Mouse (Mus musculus): ENCODE measurements around the gene Crtc3. TPM values are rescaled to one million over a fixed set of nuclear protein-coding genes. Genes with fewer than 3 reads are reported as not detected.

Crtc3 gene
- polyA plus RNA-seq, 1 experiment from 2014 or later: 16.1 TPM

DNA sequence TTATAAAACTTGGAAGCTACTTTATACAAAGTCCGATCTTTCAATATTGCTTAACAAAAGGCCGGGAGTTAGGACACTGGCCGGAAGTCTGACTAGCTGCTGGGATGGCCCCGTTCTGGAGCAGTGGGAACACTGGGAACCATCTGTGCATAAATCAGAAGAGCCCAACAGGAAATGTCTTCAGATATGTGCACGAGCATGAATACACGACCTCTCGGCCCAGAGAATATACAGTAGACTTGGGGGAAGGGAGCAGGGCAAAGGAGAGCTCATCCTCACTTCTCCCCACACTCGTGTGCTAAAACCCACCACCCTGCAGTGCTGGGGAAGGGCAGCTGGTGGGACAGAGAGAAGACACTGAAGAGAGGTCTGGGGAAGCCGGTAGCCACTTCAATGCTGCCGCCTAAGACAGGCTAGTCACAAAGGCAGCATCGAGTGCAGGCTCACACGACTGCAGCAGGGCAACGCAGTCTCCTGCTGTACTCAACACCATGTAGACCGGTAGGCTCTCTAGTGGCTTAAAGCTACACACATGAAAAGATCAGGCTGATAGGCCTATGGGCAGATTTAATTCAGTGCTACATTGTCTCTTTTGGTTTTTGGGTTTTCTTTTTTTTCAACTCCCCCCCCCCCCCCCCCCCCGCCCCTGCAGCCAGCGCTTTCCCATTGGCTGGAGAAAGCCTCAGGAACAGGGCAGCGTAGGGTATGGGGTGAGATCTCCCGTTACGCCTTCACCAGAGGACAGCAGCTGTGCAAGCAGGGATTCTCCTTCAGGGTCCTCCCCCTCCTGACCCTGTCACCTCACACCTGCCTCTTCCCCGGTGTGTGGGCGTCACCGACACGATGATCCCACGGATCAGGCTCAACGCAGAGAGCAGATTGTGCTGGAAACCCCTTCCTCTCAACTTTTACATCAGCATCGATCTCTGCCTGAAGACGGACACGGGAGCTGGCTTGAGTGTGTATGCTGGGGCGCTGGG lies 101.7 kb downstream of the Crtc3 start:
- H3K9ac ChIP-seq (ENCODE audit: low read depth, low read length): no peak overlapping the region
- H3K4me2 ChIP-seq (ENCODE audit: low read length): peak overlapping the region; percentile 12; the same call in 1 of the 2 replicates
- peaks cover 31% of the 10 kb centered on the region for H3K36me3 ChIP-seq (ENCODE audit: control insufficient read depth, insufficient read depth, low read length)
- no peak overlapping the region for H3K27ac ChIP-seq (ENCODE audit: low read depth, low read length)
- ATAC-seq: 0 out of 2 replicates have a peak, but pooled peaks have one; percentile 2
- WGBS: 33% methylated on average over 28 of the region's 29 CpGs
- H3K9me3 ChIP-seq (ENCODE audit: control insufficient read depth, low read length): no peaks in the 10 kb centered on the region
- H3K4me1 ChIP-seq (ENCODE audit: control insufficient read depth, insufficient read depth, low read depth, low read length): peaks cover 6% of the 10 kb centered on the region; the same call in 1 of the 2 replicates
- H3K27me3 ChIP-seq (replicated peaks; ENCODE audit: control insufficient read depth, insufficient read depth, low read length): no peaks in the 10 kb centered on the region
- no peak overlapping the region for H3K4me3 ChIP-seq (ENCODE audit: low read length)

DNA sequence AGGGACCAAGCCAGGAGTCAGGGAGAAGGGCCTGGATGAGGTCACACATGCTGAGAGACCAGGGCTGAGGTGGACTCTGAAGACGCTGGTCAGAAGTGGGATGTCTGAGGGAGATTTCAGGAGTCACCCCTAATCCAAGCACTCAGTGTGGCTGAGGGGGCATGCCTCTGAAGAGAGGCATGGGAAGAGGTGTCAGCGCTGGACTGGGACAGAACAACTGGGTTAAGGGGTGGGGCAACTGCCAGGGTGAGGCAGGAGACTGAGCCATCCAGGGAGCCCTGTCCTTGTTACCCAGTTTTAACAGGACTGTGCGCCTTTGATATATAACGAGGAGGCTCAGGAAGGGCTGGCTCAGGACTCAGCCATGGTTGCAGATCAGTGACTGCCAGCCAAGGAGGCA lies 102.5 kb downstream of the Crtc3 start:
- no peaks in the 10 kb centered on the region for H3K27me3 ChIP-seq (replicated peaks; ENCODE audit: control insufficient read depth, insufficient read depth, low read length)
- ATAC-seq: no peak
- WGBS: 82% methylated on average over 4 of the region's 4 CpGs

DNA sequence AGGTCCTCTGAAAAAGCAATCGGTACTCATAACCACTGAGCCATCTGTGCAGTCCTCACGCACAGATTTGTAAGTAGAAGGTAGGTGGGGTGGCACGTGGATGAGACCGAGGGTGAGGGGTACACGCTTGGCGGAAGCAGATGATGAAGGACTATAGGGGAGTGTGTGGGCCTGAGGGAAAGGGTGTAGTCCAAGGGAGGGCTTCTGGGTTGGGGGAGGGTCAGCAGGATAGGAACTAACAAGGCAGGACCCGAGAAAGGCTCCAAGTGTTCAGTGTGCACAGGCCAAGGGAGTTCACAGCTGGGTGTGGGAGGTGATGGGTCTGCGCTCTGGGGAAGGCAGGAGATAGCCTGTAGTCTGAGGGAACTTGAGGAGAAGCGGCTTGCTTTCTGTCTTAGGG lies 103.3 kb downstream of the Crtc3 start:
- no peaks in the 10 kb centered on the region for H3K27me3 ChIP-seq (replicated peaks; ENCODE audit: control insufficient read depth, insufficient read depth, low read length)
- peaks cover 17% of the 10 kb centered on the region for H3K36me3 ChIP-seq (ENCODE audit: control insufficient read depth, insufficient read depth, low read length)
- H3K9ac ChIP-seq (ENCODE audit: low read depth, low read length): no peak overlapping the region
- H3K27ac ChIP-seq (ENCODE audit: low read depth, low read length): no peak overlapping the region
- H3K4me2 ChIP-seq (ENCODE audit: low read length): no peak overlapping the region
- H3K4me3 ChIP-seq (ENCODE audit: low read length): no peak overlapping the region
- H3K4me1 ChIP-seq (ENCODE audit: control insufficient read depth, insufficient read depth, low read depth, low read length): peaks cover 6% of the 10 kb centered on the region; the same call in 1 of the 2 replicates
- WGBS: 87% methylated on average over 9 of the region's 9 CpGs
- no peaks in the 10 kb centered on the region for H3K9me3 ChIP-seq (ENCODE audit: control insufficient read depth, low read length)
- ATAC-seq: no peak

More for the DNA sequence above, 102.5 kb downstream of the Crtc3 start:
- no peak overlapping the region for H3K4me2 ChIP-seq (ENCODE audit: low read length)
- peaks cover 25% of the 10 kb centered on the region for H3K36me3 ChIP-seq (ENCODE audit: control insufficient read depth, insufficient read depth, low read length)
- H3K4me3 ChIP-seq (ENCODE audit: low read length): no peak overlapping the region
- H3K4me1 ChIP-seq (ENCODE audit: control insufficient read depth, insufficient read depth, low read depth, low read length): peaks cover 6% of the 10 kb centered on the region; the same call in 1 of the 2 replicates
- no peak overlapping the region for H3K9ac ChIP-seq (ENCODE audit: low read depth, low read length)
- H3K27ac ChIP-seq (ENCODE audit: low read depth, low read length): no peak overlapping the region
- H3K9me3 ChIP-seq (ENCODE audit: control insufficient read depth, low read length): no peaks in the 10 kb centered on the region

DNA sequence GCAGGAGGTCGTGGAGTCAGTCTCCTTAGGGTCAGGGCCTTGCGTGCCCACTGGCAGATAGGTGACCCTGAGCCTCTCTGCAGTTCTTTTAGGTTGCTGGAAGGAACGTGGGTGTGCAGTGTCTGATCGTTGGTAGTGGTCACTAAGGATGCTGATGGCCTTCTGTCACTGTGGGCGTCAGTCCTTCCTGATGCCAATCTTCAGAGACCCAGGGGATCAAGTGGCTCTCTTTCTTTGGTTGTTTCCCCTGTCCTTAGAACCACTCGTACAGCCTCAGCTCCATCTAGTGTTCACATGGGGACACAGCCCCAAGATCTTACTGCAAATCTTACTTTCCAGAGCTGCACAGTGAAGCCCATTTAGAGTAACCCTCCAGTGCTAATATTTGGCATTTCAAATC lies 104.7 kb downstream of the Crtc3 start:
- WGBS: 33% methylated on average over 6 of the region's 6 CpGs
- no peak overlapping the region for H3K9ac ChIP-seq (ENCODE audit: low read depth, low read length)
- H3K9me3 ChIP-seq (ENCODE audit: control insufficient read depth, low read length): no peaks in the 10 kb centered on the region
- H3K4me2 ChIP-seq (ENCODE audit: low read length): no peak overlapping the region
- no peak overlapping the region for H3K27ac ChIP-seq (ENCODE audit: low read depth, low read length)
- H3K4me1 ChIP-seq (ENCODE audit: control insufficient read depth, insufficient read depth, low read depth, low read length): peaks cover 8% of the 10 kb centered on the region; the same call in 1 of the 2 replicates
- H3K4me3 ChIP-seq (ENCODE audit: low read length): no peak overlapping the region
- no peaks in the 10 kb centered on the region for H3K27me3 ChIP-seq (replicated peaks; ENCODE audit: control insufficient read depth, insufficient read depth, low read length)
- ATAC-seq: peak; percentile 63; the same call in 1 of the 2 replicates
- peaks cover 8% of the 10 kb centered on the region for H3K36me3 ChIP-seq (ENCODE audit: control insufficient read depth, insufficient read depth, low read length)

DNA sequence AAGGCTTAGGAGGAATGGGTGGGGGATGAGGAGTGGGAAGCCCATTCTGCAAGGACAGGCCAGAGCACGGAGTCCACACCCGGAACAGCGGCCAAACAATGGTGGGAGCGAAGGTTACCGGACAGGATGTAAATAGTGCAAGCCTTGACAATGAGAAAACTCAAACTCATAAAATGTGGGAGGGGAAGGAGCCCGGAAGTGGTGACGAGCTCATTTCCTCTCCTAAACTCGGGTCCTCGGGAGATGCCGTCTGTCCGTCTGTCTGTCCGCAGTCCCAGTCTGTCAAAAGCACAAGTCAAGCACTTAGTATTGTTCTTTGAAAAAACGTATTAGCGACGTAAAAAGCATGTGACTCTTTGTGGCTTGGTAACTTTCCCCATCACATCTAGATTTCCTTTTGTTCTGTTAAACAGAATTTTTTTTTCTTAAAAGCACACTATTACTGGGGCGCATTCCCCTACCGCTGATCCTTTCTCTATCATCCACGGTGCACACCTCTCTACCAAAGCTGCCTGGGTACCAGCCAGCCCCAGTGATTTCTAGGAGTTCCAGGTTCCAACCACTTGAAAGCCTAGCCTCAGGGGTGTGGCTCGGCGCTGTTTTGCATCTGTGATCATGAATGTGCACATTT lies 105.7 kb downstream of the Crtc3 start:
- no peak overlapping the region for H3K4me2 ChIP-seq (ENCODE audit: low read length)

DNA sequence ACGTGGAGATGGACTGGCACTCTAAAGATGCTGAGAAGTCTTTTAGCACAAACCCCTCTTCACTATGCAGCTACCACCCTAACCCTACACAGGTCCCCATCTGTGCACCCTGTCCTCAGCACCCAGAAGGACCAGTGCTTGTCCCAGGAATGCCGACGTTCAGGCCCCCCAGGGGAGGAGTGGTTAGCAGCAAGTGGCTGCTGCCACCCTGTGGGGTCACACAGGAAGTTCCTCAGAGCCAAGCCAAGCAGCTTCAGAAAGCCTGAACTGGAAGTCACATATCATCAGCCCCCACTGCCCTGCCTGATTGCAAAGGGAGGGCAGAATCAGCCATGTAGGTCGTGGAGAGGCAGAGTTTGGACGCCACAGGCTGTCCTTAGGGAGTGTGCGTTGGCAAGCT lies 108.3 kb downstream of the Crtc3 start:
- WGBS: 31% methylated on average over 6 of the region's 6 CpGs
- Histone ChIP-seq H3K9ac (ENCODE audit: low read depth, low read length) (no peak overlapping the region), H3K36me3 (ENCODE audit: control insufficient read depth, insufficient read depth, low read length) (no peaks in the 10 kb centered on the region), H3K4me1 (ENCODE audit: control insufficient read depth, insufficient read depth, low read depth, low read length) (peaks cover 2% of the 10 kb centered on the region; the same call in 1 of the 2 replicates), H3K4me2 (ENCODE audit: low read length) (no peak overlapping the region), H3K9me3 (ENCODE audit: control insufficient read depth, low read length) (no peaks in the 10 kb centered on the region), H3K4me3 (ENCODE audit: low read length) (no peak overlapping the region), H3K27ac (ENCODE audit: low read depth, low read length) (no peak overlapping the region), H3K27me3 (replicated peaks; ENCODE audit: control insufficient read depth, insufficient read depth, low read length) (no peaks in the 10 kb centered on the region)
- ATAC-seq: no peak

More for the DNA sequence above, 105.7 kb downstream of the Crtc3 start:
- H3K27me3 ChIP-seq (replicated peaks; ENCODE audit: control insufficient read depth, insufficient read depth, low read length): no peaks in the 10 kb centered on the region
- H3K36me3 ChIP-seq (ENCODE audit: control insufficient read depth, insufficient read depth, low read length): no peaks in the 10 kb centered on the region
- H3K9me3 ChIP-seq (ENCODE audit: control insufficient read depth, low read length): no peaks in the 10 kb centered on the region
- H3K4me3 ChIP-seq (ENCODE audit: low read length): no peak overlapping the region
- 69% methylated on average over 20 of the region's 20 CpGs for WGBS
- H3K4me1 ChIP-seq (ENCODE audit: control insufficient read depth, insufficient read depth, low read depth, low read length): peaks cover 8% of the 10 kb centered on the region; the same call in 1 of the 2 replicates
- H3K9ac ChIP-seq (ENCODE audit: low read depth, low read length): no peak overlapping the region
- H3K27ac ChIP-seq (ENCODE audit: low read depth, low read length): no peak overlapping the region
- no peak for ATAC-seq

DNA sequence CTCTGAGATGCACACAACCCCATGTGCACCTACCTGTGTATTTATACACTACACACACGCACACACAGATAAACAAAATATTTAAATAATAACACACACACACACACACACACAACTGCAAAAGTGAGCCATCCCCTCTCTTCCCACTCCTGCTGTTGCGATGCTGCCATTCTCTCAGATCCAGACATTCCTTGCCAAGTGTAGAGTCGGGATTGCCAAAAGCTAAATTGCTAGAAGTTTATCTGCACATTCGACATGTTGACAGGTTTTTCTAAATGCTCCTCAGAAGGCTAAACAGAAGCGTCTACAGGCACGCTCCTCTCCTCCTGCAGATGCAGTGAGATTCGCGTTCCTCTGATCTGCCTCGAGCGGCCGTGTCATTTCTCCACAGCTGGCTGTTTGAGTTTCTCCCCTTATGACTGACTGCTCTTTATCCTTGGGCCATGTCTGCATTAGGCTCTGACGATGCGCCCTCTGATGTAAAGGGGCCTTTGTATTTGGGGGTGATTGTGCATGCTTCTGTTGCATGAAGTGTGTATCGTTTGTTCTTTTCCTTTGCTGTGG lies 111.2 kb downstream of the Crtc3 start:
- H3K9ac ChIP-seq (ENCODE audit: low read depth, low read length): no peak overlapping the region
- H3K36me3 ChIP-seq (ENCODE audit: control insufficient read depth, insufficient read depth, low read length): no peaks in the 10 kb centered on the region
- no peak overlapping the region for H3K4me3 ChIP-seq (ENCODE audit: low read length)

DNA sequence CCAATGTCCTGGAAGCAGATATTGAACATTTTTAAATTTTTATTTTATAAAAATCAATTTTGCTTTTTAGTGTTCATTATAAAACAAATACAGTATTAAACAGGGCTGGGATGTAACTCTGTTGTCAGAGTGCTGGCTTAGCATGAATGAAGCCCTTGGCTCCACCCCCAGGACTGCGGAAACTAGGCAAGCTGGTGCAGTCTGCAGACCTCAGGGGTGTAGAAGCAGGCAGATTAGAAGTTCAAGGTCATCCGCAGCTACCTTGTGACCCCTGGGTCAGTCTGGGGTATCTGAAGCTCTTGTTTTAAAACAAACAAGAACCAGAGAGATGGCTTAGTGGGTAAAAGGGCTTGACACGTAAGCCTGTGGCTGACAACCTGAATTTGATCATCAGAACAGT lies 112.1 kb downstream of the Crtc3 start:
- 80% methylated on average over 3 of the region's 3 CpGs for WGBS
- H3K9ac ChIP-seq (ENCODE audit: low read depth, low read length): no peak overlapping the region
- no peaks in the 10 kb centered on the region for H3K9me3 ChIP-seq (ENCODE audit: control insufficient read depth, low read length)
- H3K27me3 ChIP-seq (replicated peaks; ENCODE audit: control insufficient read depth, insufficient read depth, low read length): no peaks in the 10 kb centered on the region
- ATAC-seq: no peak
- H3K4me3 ChIP-seq (ENCODE audit: low read length): no peak overlapping the region
- peaks cover 2% of the 10 kb centered on the region; the same call in 1 of the 2 replicates for H3K4me1 ChIP-seq (ENCODE audit: control insufficient read depth, insufficient read depth, low read depth, low read length)
- no peak overlapping the region for H3K4me2 ChIP-seq (ENCODE audit: low read length)
- no peaks in the 10 kb centered on the region for H3K36me3 ChIP-seq (ENCODE audit: control insufficient read depth, insufficient read depth, low read length)
- no peak overlapping the region for H3K27ac ChIP-seq (ENCODE audit: low read depth, low read length)

More for the DNA sequence above, 111.2 kb downstream of the Crtc3 start:
- no peak overlapping the region for H3K27ac ChIP-seq (ENCODE audit: low read depth, low read length)
- no peaks in the 10 kb centered on the region for H3K27me3 ChIP-seq (replicated peaks; ENCODE audit: control insufficient read depth, insufficient read depth, low read length)
- H3K4me1 ChIP-seq (ENCODE audit: control insufficient read depth, insufficient read depth, low read depth, low read length): peaks cover 2% of the 10 kb centered on the region; the same call in 1 of the 2 replicates
- H3K4me2 ChIP-seq (ENCODE audit: low read length): no peak overlapping the region
- WGBS: 67% methylated on average over 14 of the region's 14 CpGs
- no peak for ATAC-seq
- no peaks in the 10 kb centered on the region for H3K9me3 ChIP-seq (ENCODE audit: control insufficient read depth, low read length)

DNA sequence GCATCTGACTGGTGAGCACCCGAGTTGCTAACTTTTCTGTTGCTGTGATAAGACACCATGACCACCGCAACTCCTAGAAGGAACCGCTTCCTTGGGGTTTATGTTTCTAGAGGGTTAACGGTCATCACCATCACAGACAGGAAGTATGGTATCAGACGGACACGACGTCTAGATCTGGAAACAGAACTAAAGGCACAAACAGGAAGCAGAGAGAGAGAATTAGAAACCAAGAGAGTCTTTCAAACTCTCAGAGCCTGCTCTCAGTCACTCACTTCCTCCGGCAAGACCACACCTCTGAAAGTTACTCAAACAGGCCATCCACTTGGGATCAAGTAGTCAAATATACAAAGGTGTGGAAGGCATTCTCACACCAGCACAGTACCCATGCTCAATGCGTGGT lies 112.9 kb downstream of the Crtc3 start:
- no peaks in the 10 kb centered on the region for H3K36me3 ChIP-seq (ENCODE audit: control insufficient read depth, insufficient read depth, low read length)
- no peak overlapping the region for H3K27ac ChIP-seq (ENCODE audit: low read depth, low read length)
- H3K9me3 ChIP-seq (ENCODE audit: control insufficient read depth, low read length): no peaks in the 10 kb centered on the region
- no peaks in the 10 kb centered on the region for H3K27me3 ChIP-seq (replicated peaks; ENCODE audit: control insufficient read depth, insufficient read depth, low read length)
- 87% methylated on average over 9 of the region's 9 CpGs for WGBS
- no peak overlapping the region for H3K4me3 ChIP-seq (ENCODE audit: low read length)
- H3K4me2 ChIP-seq (ENCODE audit: low read length): no peak overlapping the region
- no peak overlapping the region for H3K9ac ChIP-seq (ENCODE audit: low read depth, low read length)
- H3K4me1 ChIP-seq (ENCODE audit: control insufficient read depth, insufficient read depth, low read depth, low read length): peaks cover 2% of the 10 kb centered on the region; the same call in 1 of the 2 replicates
- ATAC-seq: no peak

Data from hindbrain, embryonic 16.5 days (tissue).